Mouse (Mus musculus) megakaryocyte, embryonic 14.5 days (primary cell): ENCODE measurements around the gene Rbms3.

Source experiments
- FLI1 ChIP-seq: IDR thresholded peaks from 2 replicates; pipeline ENCODE4 v1.6.1; 2012; ENCODE audit warnings: low read length, inconsistent platforms, mixed read lengths
- GATA1 ChIP-seq: IDR thresholded peaks from 3 replicates; pipeline ENCODE4 v1.6.1; 2012; ENCODE audit warnings: mixed read lengths, low read length, inconsistent platforms, borderline replicate concordance

GRCm38 (mm10) chr9:116546156-116546555, 1083.6 kb downstream of the Rbms3 start:
- TF ChIP-seq GATA1: no peak
- TF ChIP-seq FLI1: no peak
